Mouse (Mus musculus) olfactory bulb, adult 2 months (tissue): ENCODE results near the gene Coil.

Experiments used
- CTCF ChIP-seq: fragments of 200-500 bp; IDR thresholded peaks from 2 replicates; pipeline ENCODE4 v1.5.1; 2012; ENCODE audit warnings: low read depth, mild to moderate bottlenecking, low read length, moderate library complexity; ENCODE audit not compliant: insufficient read depth
- POLR2A ChIP-seq: fragments of 200-500 bp; IDR thresholded peaks from 2 replicates; pipeline ENCODE4 v1.6.1; 2012; ENCODE audit warnings: mild to moderate bottlenecking, low read depth, low read length, moderate library complexity; ENCODE audit not compliant: insufficient read depth

- TF ChIP-seq CTCF (no peak), POLR2A (no peak)
These were observed 24.0 kb upstream of the Coil start for GRCm38 (mm10) chr11:88945971-88946585.
